Mouse (Mus musculus) liver, embryonic 14.5 days (tissue): ENCODE measurements around the gene Gm4201. TPM values are rescaled to one million over a fixed set of nuclear protein-coding genes. Genes with fewer than 3 reads are reported as not detected.
"Not testable (repeated sequence)": the region's sequence is repeated elsewhere in the genome, so short reads cannot be mapped to it uniquely, and the experiment has no call there.

Source experiments
- ATAC-seq: fragments of 200-750 bp; cut with Nextera tagmentation; 2 replicates; pipeline ENCODE4 v1.8.0; 2017; ENCODE audit warnings: moderate number of reproducible peaks, mild to moderate bottlenecking, moderate library complexity; ENCODE audit not compliant: insufficient read depth
- DNase-seq, 3 experiments: peaks; one replicate each; pipeline ENCODE4 v3.0.0-alpha.2; 2012 to 2013; ENCODE audit warnings: low read depth in 3 of 3, low spot score in 3 of 3
- H3K27ac ChIP-seq: fragments of 300-500 bp; sonication (generic); 2 replicates; pipeline ENCODE4 v1.5.1; 2014; ENCODE audit warnings: moderate library complexity, mild to moderate bottlenecking, control low read depth, inconsistent platforms
- H3K27me3 ChIP-seq: fragments of 300-500 bp; sonication (generic); 2 replicates; pipeline ENCODE4 v1.6.1; 2014; ENCODE audit warnings: mild to moderate bottlenecking, low read length, moderate library complexity; ENCODE audit not compliant: control insufficient read depth, insufficient read depth
- H3K36me3 ChIP-seq: fragments of 300-500 bp; sonication (generic); replicated peaks from 2 replicates; pipeline ENCODE4 v1.6.1; 2014; ENCODE audit warnings: low read depth; ENCODE audit not compliant: control insufficient read depth, insufficient read depth
- H3K4me1 ChIP-seq, 2 experiments: fragments of 200-500 bp in 1 of 2; fragments of 300-500 bp in 1 of 2; sonication (generic) in 1 of 2; replicated peaks; 2 replicates each; pipeline ENCODE4 v1.6.1; 2012 to 2014; ENCODE audit warnings: antibody characterized with exemption in 1 of 2, inconsistent platforms in 1 of 2, low read length in 1 of 2; ENCODE audit not compliant: control insufficient read depth in 2 of 2, insufficient read depth in 2 of 2
- H3K4me2 ChIP-seq: fragments of 300-500 bp; sonication (generic); 2 replicates; pipeline ENCODE4 v1.6.1; 2014; ENCODE audit warnings: low read depth, mild to moderate bottlenecking, control low read depth, moderate library complexity
- H3K4me3 ChIP-seq, 2 experiments: fragments of 200-500 bp in 1 of 2; fragments of 300-500 bp in 1 of 2; sonication (generic) in 1 of 2; 2 replicates each; pipeline ENCODE4 v1.5.1; 2012 to 2014; ENCODE audit warnings: low read depth in 2 of 2, low read length in 2 of 2, mild to moderate bottlenecking in 2 of 2, control low read depth in 1 of 2, inconsistent platforms in 1 of 2, moderate library complexity in 1 of 2; ENCODE audit not compliant: insufficient read depth in 1 of 2
- H3K9ac ChIP-seq: fragments of 300-500 bp; sonication (generic); replicated peaks from 2 replicates; pipeline ENCODE4 v1.6.1; 2014; ENCODE audit warnings: mild to moderate bottlenecking, control low read depth, moderate library complexity
- H3K9me3 ChIP-seq: fragments of 300-500 bp; sonication (generic); 2 replicates; pipeline ENCODE4 v1.6.1; 2016; ENCODE audit warnings: low read length, mixed read lengths; ENCODE audit not compliant: control insufficient read depth
- WGBS: fragments of 180-500 bp; shearing (Covaris S2); extraction: QIAGEN DNeasy Blood & Tissue Kit; methylation state at CpG from one replicate; pipeline ENCODE4 v1.1.7; 2014; ENCODE audit not compliant: insufficient replicate concordance; 5-methylcytosine and 5-hydroxymethylcytosine counted together
- polyA plus RNA-seq, 2 experiments: library from polyadenylated mRNA; depleted of rRNA in 1 of 2; stranded (reverse) in 1 of 2; unstranded in 1 of 2; fragments of >200 nt; fragmentation: Nextera tagmentation in 1 of 2; extraction: Ambion mirVana in 1 of 2; gene quantifications; 2 replicates each; pipeline versions ENCODE4 v1.2.1 to v1.2.3; 2012 to 2014

The Gm4201 gene
- polyA plus RNA-seq (2012; rRNA removed) (not detected in 2 replicates), polyA plus RNA-seq (2014; fragmentation: Nextera tagmentation; extraction: Ambion mirVana) (not detected in 2 replicates)

- not testable (repeated sequence) for DNase-seq, H3K4me3 ChIP-seq, ATAC-seq, H3K27ac ChIP-seq, H3K36me3 ChIP-seq, H3K27me3 ChIP-seq, H3K4me2 ChIP-seq, H3K9ac ChIP-seq, H3K9me3 ChIP-seq, H3K4me1 ChIP-seq
- no CpG with 5 or more reads among the region's 3 CpGs for WGBS
Measured at GRCm38 (mm10) chr7:22565243-22565642, at the start of gene Gm4201. TSS of gene Gm4201 (minus strand) at chr7:22565343.

GRCm38 (mm10) chr7:22588027-22588426, 22.9 kb upstream of the Gm4201 start, which contains the start of gene Gm4565:
TSS of gene Gm4565 (minus strand) at chr7:22588127.
- not testable (repeated sequence) for H3K27ac ChIP-seq, H3K27me3 ChIP-seq, ATAC-seq, H3K4me3 ChIP-seq, H3K9ac ChIP-seq, H3K36me3 ChIP-seq, H3K9me3 ChIP-seq, H3K4me1 ChIP-seq, H3K4me2 ChIP-seq, DNase-seq
- WGBS: 32% methylated on average over 2 of the region's 4 CpGs

GRCm38 (mm10) chr7:22534787-22535186, 30.4 kb downstream of the Gm4201 start, which contains the start of gene Gm8677:
TSS of gene Gm8677 (minus strand) at chr7:22534887.
- not testable (repeated sequence) for H3K4me3 ChIP-seq, H3K9me3 ChIP-seq, H3K4me1 ChIP-seq, H3K27me3 ChIP-seq, H3K36me3 ChIP-seq, H3K27ac ChIP-seq, H3K4me2 ChIP-seq, H3K9ac ChIP-seq, DNase-seq, ATAC-seq
- WGBS: no CpG with 5 or more reads among the region's 1 CpGs

GRCm38 (mm10) chr7:22522667-22523066, 42.5 kb downstream of the Gm4201 start, which contains the start of gene Vmn1r152:
TSS of gene Vmn1r152 (plus strand) at chr7:22522967.
- not testable (repeated sequence) for H3K4me3 ChIP-seq, H3K27me3 ChIP-seq, DNase-seq, H3K27ac ChIP-seq, ATAC-seq, H3K4me1 ChIP-seq, H3K4me2 ChIP-seq, H3K9me3 ChIP-seq, H3K9ac ChIP-seq, H3K36me3 ChIP-seq
- no CpG with 5 or more reads among the region's 3 CpGs for WGBS

Other genes with a start within 250 kb of the Gm4201 start
- not detected in 2 replicates for gene Gm4187, start 235.6 kb downstream of the Gm4201 start, polyA plus RNA-seq (2012; rRNA removed)
- gene Gm4187, start 235.6 kb downstream of the Gm4201 start, polyA plus RNA-seq (2014; fragmentation: Nextera tagmentation; extraction: Ambion mirVana): not detected in 2 replicates
- not detected in 2 replicates for gene Gm8660, start 194.3 kb downstream of the Gm4201 start, polyA plus RNA-seq (2012; rRNA removed)
- gene Gm8660, start 194.3 kb downstream of the Gm4201 start, polyA plus RNA-seq (2014; fragmentation: Nextera tagmentation; extraction: Ambion mirVana): not detected in 2 replicates
- not detected in 2 replicates for gene Vmn1r148, start 151.8 kb downstream of the Gm4201 start, polyA plus RNA-seq (2012; rRNA removed)
- gene Vmn1r148, start 151.8 kb downstream of the Gm4201 start, polyA plus RNA-seq (2014; fragmentation: Nextera tagmentation; extraction: Ambion mirVana): not detected in 2 replicates
- not detected in 2 replicates for gene Vmn1r149, start 127.1 kb downstream of the Gm4201 start, polyA plus RNA-seq (2012; rRNA removed)
- not detected in 2 replicates for gene Vmn1r149, start 127.1 kb downstream of the Gm4201 start, polyA plus RNA-seq (2014; fragmentation: Nextera tagmentation; extraction: Ambion mirVana)
- not detected in 2 replicates for gene Gm10665, start 101.3 kb downstream of the Gm4201 start, polyA plus RNA-seq (2012; rRNA removed)
- gene Gm10665, start 101.3 kb downstream of the Gm4201 start, polyA plus RNA-seq (2014; fragmentation: Nextera tagmentation; extraction: Ambion mirVana): not detected in 2 replicates
- gene Vmn1r151, start 65.7 kb downstream of the Gm4201 start, polyA plus RNA-seq (2012; rRNA removed): not detected in 2 replicates
- not detected in 2 replicates for gene Vmn1r151, start 65.7 kb downstream of the Gm4201 start, polyA plus RNA-seq (2014; fragmentation: Nextera tagmentation; extraction: Ambion mirVana)
- gene Vmn1r152, start 42.4 kb downstream of the Gm4201 start, polyA plus RNA-seq (2012; rRNA removed): not detected in 2 replicates
- not detected in 2 replicates for gene Vmn1r152, start 42.4 kb downstream of the Gm4201 start, polyA plus RNA-seq (2014; fragmentation: Nextera tagmentation; extraction: Ambion mirVana)
- not detected in 2 replicates for gene Gm8677, start 30.5 kb downstream of the Gm4201 start, polyA plus RNA-seq (2012; rRNA removed)
- gene Gm8677, start 30.5 kb downstream of the Gm4201 start, polyA plus RNA-seq (2014; fragmentation: Nextera tagmentation; extraction: Ambion mirVana): not detected in 2 replicates
- not detected in 2 replicates for gene Gm4565, start 22.8 kb upstream of the Gm4201 start, polyA plus RNA-seq (2012; rRNA removed)
- gene Gm4565, start 22.8 kb upstream of the Gm4201 start, polyA plus RNA-seq (2014; fragmentation: Nextera tagmentation; extraction: Ambion mirVana): not detected in 2 replicates
- gene Vmn1r155, start 92.7 kb upstream of the Gm4201 start, polyA plus RNA-seq (2012; rRNA removed): not detected in 2 replicates
- not detected in 2 replicates for gene Vmn1r155, start 92.7 kb upstream of the Gm4201 start, polyA plus RNA-seq (2014; fragmentation: Nextera tagmentation; extraction: Ambion mirVana)
- not detected in 2 replicates for gene Gm8693, start 127.0 kb upstream of the Gm4201 start, polyA plus RNA-seq (2012; rRNA removed)
- gene Gm8693, start 127.0 kb upstream of the Gm4201 start, polyA plus RNA-seq (2014; fragmentation: Nextera tagmentation; extraction: Ambion mirVana): not detected in 2 replicates
- gene Gm4567, start 154.4 kb upstream of the Gm4201 start, polyA plus RNA-seq (2012; rRNA removed): not detected in 2 replicates
- gene Gm4567, start 154.4 kb upstream of the Gm4201 start, polyA plus RNA-seq (2014; fragmentation: Nextera tagmentation; extraction: Ambion mirVana): not detected in 2 replicates
- gene Vmn1r157, start 196.4 kb upstream of the Gm4201 start, polyA plus RNA-seq (2012; rRNA removed): not detected in 2 replicates
- not detected in 2 replicates for gene Vmn1r157, start 196.4 kb upstream of the Gm4201 start, polyA plus RNA-seq (2014; fragmentation: Nextera tagmentation; extraction: Ambion mirVana)
- gene Vmn1r158, start 225.4 kb upstream of the Gm4201 start, polyA plus RNA-seq (2012; rRNA removed): not detected in 2 replicates
- not detected in 2 replicates for gene Vmn1r158, start 225.4 kb upstream of the Gm4201 start, polyA plus RNA-seq (2014; fragmentation: Nextera tagmentation; extraction: Ambion mirVana)